Mouse (Mus musculus): Measurements from ENCODE around the gene 4930415O20Rik. TPM values are rescaled to one million over a fixed set of nuclear protein-coding genes. Genes with fewer than 3 reads are reported as not detected.
A peak's percentile ranks its signal among the peaks of the same experiment; 100 is the strongest.

The 4930415O20Rik gene
- polyA plus RNA-seq, 1 experiment, result not detected

DNA sequence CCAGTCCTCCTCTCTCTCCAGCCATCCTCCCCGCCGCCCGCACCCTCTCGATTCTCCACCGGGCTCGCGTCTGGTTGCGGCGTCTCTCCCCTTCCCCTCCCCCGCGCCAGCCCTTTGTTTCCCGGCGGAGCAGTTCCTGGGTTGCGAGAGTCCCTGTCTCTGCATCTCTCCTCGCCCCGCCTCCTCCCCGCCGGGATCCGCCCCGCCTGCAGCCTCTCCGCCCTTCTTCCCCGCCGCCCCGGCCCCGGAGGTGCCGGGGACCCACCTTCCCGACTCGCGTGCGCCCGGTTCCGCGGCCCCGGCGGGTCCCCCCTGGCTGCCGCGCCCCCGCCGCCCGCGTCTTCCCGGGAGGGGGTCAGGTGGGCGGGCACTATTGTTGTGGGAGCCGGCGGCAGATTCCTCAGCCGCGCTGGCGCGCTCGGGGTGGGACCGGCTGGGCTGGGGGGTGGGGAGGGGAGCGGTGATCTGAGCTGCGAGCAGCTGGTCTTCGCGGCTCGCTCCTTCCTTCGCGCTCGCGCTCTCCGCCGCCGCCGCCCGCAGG is 63.8 kb downstream of the 4930415O20Rik start:
- DNase-seq, result peak; percentile 81 to 87
- Histone ChIP-seq H3K27me3 (ENCODE audit: control insufficient read depth, insufficient read depth, low read length) (no peaks in the 10 kb centered on the region), H3K4me3 (replicated peaks; ENCODE audit: insufficient read depth, low read depth, low read length) (peak overlapping the region; percentile 94), H3K27ac (ENCODE audit: insufficient read depth, low read length) (no peak overlapping the region), H3K4me1 (ENCODE audit: control insufficient read depth, insufficient read depth, low read length) (peaks cover 17% of the 10 kb centered on the region)
- TF ChIP-seq POLR2A (IDR thresholded peaks at IDR 0.05; ENCODE audit: borderline replicate concordance, insufficient read depth, low read length) (peak; percentile 31; the same call in 1 of the 2 replicates), CTCF (IDR thresholded peaks at IDR 0.05; ENCODE audit: borderline replicate concordance, insufficient read depth, low read depth, low read length) (no peak)
- WGBS, result 1% methylated on average over 64 of the region's 65 CpGs

GRCm38 (mm10) chr15:98635291-98635841 is 64.6 kb downstream of the 4930415O20Rik start:
- Histone ChIP-seq H3K27ac (ENCODE audit: insufficient read depth, low read length) (no peak overlapping the region), H3K27me3 (ENCODE audit: control insufficient read depth, insufficient read depth, low read length) (no peaks in the 10 kb centered on the region), H3K4me1 (ENCODE audit: control insufficient read depth, insufficient read depth, low read length) (peaks cover 17% of the 10 kb centered on the region), H3K4me3 (replicated peaks; ENCODE audit: insufficient read depth, low read depth, low read length) (peak overlapping the region; percentile 94)
- WGBS, result 4% methylated on average over 21 of the region's 21 CpGs
- peak; percentile 32 to 54 for DNase-seq
- TF ChIP-seq CTCF (IDR thresholded peaks at IDR 0.05; ENCODE audit: borderline replicate concordance, insufficient read depth, low read depth, low read length), result no peak
- no peak for TF ChIP-seq POLR2A (IDR thresholded peaks at IDR 0.05; ENCODE audit: borderline replicate concordance, insufficient read depth, low read length)

GRCm38 (mm10) chr15:98636517-98636916 is 65.7 kb downstream of the 4930415O20Rik start:
- no peak for TF ChIP-seq POLR2A (IDR thresholded peaks at IDR 0.05; ENCODE audit: borderline replicate concordance, insufficient read depth, low read length)
- no peak for TF ChIP-seq CTCF (IDR thresholded peaks at IDR 0.05; ENCODE audit: borderline replicate concordance, insufficient read depth, low read depth, low read length)
- Histone ChIP-seq H3K4me3 (replicated peaks; ENCODE audit: insufficient read depth, low read depth, low read length) (peak overlapping the region; percentile 22), H3K4me1 (ENCODE audit: control insufficient read depth, insufficient read depth, low read length) (peaks cover 17% of the 10 kb centered on the region), H3K27ac (ENCODE audit: insufficient read depth, low read length) (no peak overlapping the region; the same call in 1 of the 2 replicates), H3K27me3 (ENCODE audit: control insufficient read depth, insufficient read depth, low read length) (no peaks in the 10 kb centered on the region)
- WGBS, result 46% methylated on average over 5 of the region's 5 CpGs
- no peak for DNase-seq

GRCm38 (mm10) chr15:98637155-98637554 is 66.4 kb downstream of the 4930415O20Rik start:
- peak overlapping the region; percentile 43; the same call in 1 of the 2 replicates for H3K27ac ChIP-seq (ENCODE audit: insufficient read depth, low read length)
- WGBS, result 36% methylated on average over 3 of the region's 3 CpGs
- TF ChIP-seq POLR2A (IDR thresholded peaks at IDR 0.05; ENCODE audit: borderline replicate concordance, insufficient read depth, low read length) (no peak), CTCF (IDR thresholded peaks at IDR 0.05; ENCODE audit: borderline replicate concordance, insufficient read depth, low read depth, low read length) (no peak)
- peak in 1 of 2 experiments; percentile 38 for DNase-seq
- H3K27me3 ChIP-seq (ENCODE audit: control insufficient read depth, insufficient read depth, low read length), result no peaks in the 10 kb centered on the region
- H3K4me3 ChIP-seq (replicated peaks; ENCODE audit: insufficient read depth, low read depth, low read length), result no peak overlapping the region
- peaks cover 17% of the 10 kb centered on the region for H3K4me1 ChIP-seq (ENCODE audit: control insufficient read depth, insufficient read depth, low read length)

Other genes starting within 250 kb of the 4930415O20Rik start
- gene Olfr284, start 230.0 kb upstream of the 4930415O20Rik start, polyA plus RNA-seq (2012; rRNA removed), result not detected in 2 replicates
- not detected in 2 replicates for gene Olfr283, start 190.1 kb upstream of the 4930415O20Rik start, polyA plus RNA-seq (2012; rRNA removed)
- not detected in 2 replicates for gene Olfr282, start 139.8 kb upstream of the 4930415O20Rik start, polyA plus RNA-seq (2012; rRNA removed)
- not detected in 2 replicates for gene Olfr281, start 118.4 kb upstream of the 4930415O20Rik start, polyA plus RNA-seq (2012; rRNA removed)
- gene OR5BS1P, start 101.1 kb upstream of the 4930415O20Rik start, polyA plus RNA-seq (2012; rRNA removed), result not detected in 2 replicates
- gene Lalba, start 88.3 kb upstream of the 4930415O20Rik start, polyA plus RNA-seq (2012; rRNA removed), result 0.34 TPM in 1 of 2 replicates, not detected in the other
- 0.03 and 0.05 TPM in 2 replicates for gene Olfr279, start 78.6 kb upstream of the 4930415O20Rik start, polyA plus RNA-seq (2012; rRNA removed)
- 60.7 and 62.4 TPM in 2 replicates for gene Kansl2, start 36.7 kb upstream of the 4930415O20Rik start, polyA plus RNA-seq (2012; rRNA removed)
- gene Ccnt1, start 81 bp upstream of the 4930415O20Rik start, polyA plus RNA-seq (2012; rRNA removed), result 24.1 and 24.2 TPM in 2 replicates
- gene Adcy6, start 39.1 kb downstream of the 4930415O20Rik start, polyA plus RNA-seq (2012; rRNA removed), result 31.1 and 31.3 TPM in 2 replicates
- gene Cacnb3, start 59.8 kb downstream of the 4930415O20Rik start, polyA plus RNA-seq (2012; rRNA removed), result 65.4 and 69.7 TPM in 2 replicates
- gene Ddx23, start 91.9 kb downstream of the 4930415O20Rik start, polyA plus RNA-seq (2012; rRNA removed), result 69.4 and 71.7 TPM in 2 replicates
- gene Rnd1, start 106.5 kb downstream of the 4930415O20Rik start, polyA plus RNA-seq (2012; rRNA removed), result 42.4 and 47.4 TPM in 2 replicates
- gene Ccdc65, start 137.2 kb downstream of the 4930415O20Rik start, polyA plus RNA-seq (2012; rRNA removed), result 4.8 TPM in 2 replicates
- 4.1 and 4.7 TPM in 2 replicates for gene Fkbp11, start 157.2 kb downstream of the 4930415O20Rik start, polyA plus RNA-seq (2012; rRNA removed)
- gene Arf3, start 192.2 kb downstream of the 4930415O20Rik start, polyA plus RNA-seq (2012; rRNA removed), result 202 and 210 TPM in 2 replicates
- gene Wnt10b, start 207.1 kb downstream of the 4930415O20Rik start, polyA plus RNA-seq (2012; rRNA removed), result 0.15 and 0.22 TPM in 2 replicates
- gene Wnt1, start 218.9 kb downstream of the 4930415O20Rik start, polyA plus RNA-seq (2012; rRNA removed), result not detected in 2 replicates
- gene Ddn, start 238.5 kb downstream of the 4930415O20Rik start, polyA plus RNA-seq (2012; rRNA removed), result 1.0 and 1.3 TPM in 2 replicates